Mouse (Mus musculus) E14TG2a.4 (cell line): ENCODE measurements around the gene Rb1.

ENCODE experiments used
- CTCF ChIP-seq: conservative IDR thresholded peaks from 2 replicates; pipeline ENCODE4 v1.5.1; 2014; ENCODE audit warnings: low read length
- POU5F1 ChIP-seq: IDR thresholded peaks from 2 replicates; pipeline ENCODE4 v1.6.1; 2014; ENCODE audit warnings: low read length, borderline replicate concordance

DNA sequence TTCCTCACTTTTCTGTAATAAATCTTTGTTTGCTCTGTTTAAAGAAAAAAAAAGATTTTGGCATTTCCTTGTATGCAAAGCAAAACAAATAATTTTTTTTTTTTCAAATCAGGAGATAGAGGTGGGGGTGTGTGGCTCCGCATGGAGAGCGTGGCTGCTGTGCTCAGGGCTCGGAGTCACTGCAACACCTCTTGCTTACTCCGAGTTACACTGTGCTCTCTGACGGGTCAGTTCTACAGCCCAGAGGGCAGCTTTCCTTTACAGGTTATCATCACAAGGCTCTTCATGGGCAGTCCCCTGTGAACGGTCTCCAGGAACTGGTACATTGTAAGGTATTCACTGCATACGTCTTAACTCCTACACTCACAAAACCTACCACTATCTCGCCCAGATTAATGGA lies 48.0 kb upstream of the Rb1 start:
- TF ChIP-seq CTCF (no peak), POU5F1 (no peak)
